Mouse (Mus musculus) large intestine, adult 2 months (tissue): ENCODE results near the gene Gm17584. TPM values are rescaled to one million over a fixed set of nuclear protein-coding genes. Genes with fewer than 3 reads are reported as not detected.
"Not testable (repeated sequence)": the region's sequence is repeated elsewhere in the genome, so short reads cannot be mapped to it uniquely, and the experiment has no call there.

Source experiments
- DNase-seq: peaks from one replicate; pipeline ENCODE4 v3.0.0-alpha.2; 2012; ENCODE audit warnings: low read depth, low spot score
- WGBS: fragments of 180-500 bp; shearing (Covaris S2); methylation state at CpG from one replicate; pipeline ENCODE4 v1.1.7; 2018; 5-methylcytosine and 5-hydroxymethylcytosine counted together
- polyA plus RNA-seq: library from polyadenylated mRNA; depleted of rRNA; stranded (reverse); fragments of >200 nt; gene quantifications from 2 replicates; pipeline ENCODE4 v1.2.3, GENCODE M21; 2012; rRNA removed

Gm17584 gene
- polyA plus RNA-seq, result not detected in 2 replicates

DNA sequence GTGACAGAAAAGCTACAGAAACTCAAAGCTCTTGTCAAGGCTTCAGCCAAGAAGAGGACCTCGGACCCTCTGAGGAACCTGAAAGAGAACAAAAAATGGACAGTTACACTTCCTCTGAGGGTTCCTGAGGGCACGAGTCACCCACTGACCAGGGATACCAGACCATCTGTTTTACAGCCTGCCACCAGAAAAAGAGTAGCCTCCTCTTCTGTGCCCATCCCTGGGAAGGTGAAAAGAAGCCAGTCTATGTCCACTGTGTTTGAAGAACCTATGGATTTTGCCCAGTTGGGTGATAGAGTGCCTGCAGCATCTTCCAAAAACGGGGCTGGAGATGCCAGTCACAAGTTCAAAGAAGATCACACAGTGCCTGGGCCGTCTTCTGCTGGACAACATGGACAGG is at the start of gene Gm17584:
TSS of gene Gm17584 (plus strand) at position 301 of the 400 bp plus-strand sequence.
- DNase-seq, result not testable (repeated sequence)
- WGBS, result no CpG with 5 or more reads among the region's 4 CpGs

Other genes starting within 250 kb of the Gm17584 start
- not detected in 2 replicates for gene Gm17469, start 129.3 kb downstream of the Gm17584 start, polyA plus RNA-seq